Mouse (Mus musculus): ENCODE measurements at regions not wholly inside any gene's neighbourhood (a gene's known extent, or its start where the extent isn't known, plus 50 kb on each side); places are given as distances from the start of the nearest gene placed in this dataset.

GRCm38 (mm10) chr16:21361406-21361805 is 61.5 kb upstream of the Vps8 start:
- 55% methylated on average over 2 of the region's 2 CpGs for WGBS
- Histone ChIP-seq H3K4me3 (ENCODE audit: low read depth, low read length) (no peak overlapping the region), H3K4me2 (ENCODE audit: low read length) (no peak overlapping the region), H3K9me3 (replicated peaks; ENCODE audit: control insufficient read depth, low read length) (no peaks in the 10 kb centered on the region), H3K9ac (ENCODE audit: low read length) (no peak overlapping the region), H3K4me1 (ENCODE audit: control insufficient read depth, insufficient read depth, low read length) (no peaks in the 10 kb centered on the region), H3K27me3 (replicated peaks; ENCODE audit: control insufficient read depth, insufficient read depth, low read length) (no peaks in the 10 kb centered on the region), H3K36me3 (ENCODE audit: control insufficient read depth, insufficient read depth, low read length) (no peaks in the 10 kb centered on the region), H3K27ac (ENCODE audit: low read depth, low read length) (no peak overlapping the region)
- ATAC-seq (no peak), DNase-seq (ENCODE audit: low spot score) (no peak)

GRCm38 (mm10) chr16:21362663-21363367 is 60.1 kb upstream of the Vps8 start:
- Histone ChIP-seq H3K4me2 (ENCODE audit: low read length) (no peak overlapping the region), H3K27ac (ENCODE audit: low read depth, low read length) (no peak overlapping the region), H3K9ac (ENCODE audit: low read length) (no peak overlapping the region), H3K9me3 (replicated peaks; ENCODE audit: control insufficient read depth, low read length) (no peaks in the 10 kb centered on the region), H3K36me3 (ENCODE audit: control insufficient read depth, insufficient read depth, low read length) (no peaks in the 10 kb centered on the region), H3K4me1 (ENCODE audit: control insufficient read depth, insufficient read depth, low read length) (no peaks in the 10 kb centered on the region), H3K4me3 (ENCODE audit: low read depth, low read length) (no peak overlapping the region), H3K27me3 (replicated peaks; ENCODE audit: control insufficient read depth, insufficient read depth, low read length) (no peaks in the 10 kb centered on the region)
- ATAC-seq: peak; percentile 44; the same call in 1 of the 2 replicates
- 54% methylated on average over 12 of the region's 12 CpGs for WGBS
- DNase-seq (ENCODE audit: low spot score): peak; percentile 39

- DNase-seq (ENCODE audit: low spot score) (no peak), ATAC-seq (no peak)
- Histone ChIP-seq H3K4me1 (ENCODE audit: control insufficient read depth, insufficient read depth, low read length) (no peaks in the 10 kb centered on the region), H3K9ac (ENCODE audit: low read length) (no peak overlapping the region), H3K27me3 (replicated peaks; ENCODE audit: control insufficient read depth, insufficient read depth, low read length) (no peaks in the 10 kb centered on the region), H3K4me3 (ENCODE audit: low read depth, low read length) (no peak overlapping the region), H3K36me3 (ENCODE audit: control insufficient read depth, insufficient read depth, low read length) (no peaks in the 10 kb centered on the region), H3K9me3 (replicated peaks; ENCODE audit: control insufficient read depth, low read length) (no peaks in the 10 kb centered on the region), H3K4me2 (ENCODE audit: low read length) (no peak overlapping the region), H3K27ac (ENCODE audit: low read depth, low read length) (no peak overlapping the region)
- WGBS: 30% methylated on average over 8 of the region's 8 CpGs
These were observed 58.0 kb upstream of the Vps8 start for GRCm38 (mm10) chr16:21364885-21365284.

GRCm38 (mm10) chr16:21367449-21367848 is 55.5 kb upstream of the Vps8 start:
- ATAC-seq: 0 out of 2 replicates have a peak, but pooled peaks have one; percentile 42
- no peaks in the 10 kb centered on the region for H3K36me3 ChIP-seq (ENCODE audit: control insufficient read depth, insufficient read depth, low read length)

GRCm38 (mm10) chr16:21368821-21369220 is 54.1 kb upstream of the Vps8 start:
- Histone ChIP-seq H3K36me3 (ENCODE audit: control insufficient read depth, insufficient read depth, low read length) (no peaks in the 10 kb centered on the region), H3K9ac (ENCODE audit: low read length) (no peak overlapping the region), H3K9me3 (replicated peaks; ENCODE audit: control insufficient read depth, low read length) (no peaks in the 10 kb centered on the region), H3K27ac (ENCODE audit: low read depth, low read length) (no peak overlapping the region), H3K27me3 (replicated peaks; ENCODE audit: control insufficient read depth, insufficient read depth, low read length) (no peaks in the 10 kb centered on the region), H3K4me3 (ENCODE audit: low read depth, low read length) (no peak overlapping the region), H3K4me2 (ENCODE audit: low read length) (no peak overlapping the region), H3K4me1 (ENCODE audit: control insufficient read depth, insufficient read depth, low read length) (no peaks in the 10 kb centered on the region)
- WGBS: 92% methylated on average over 1 of the region's 1 CpGs
- DNase-seq (ENCODE audit: low spot score) (no peak), ATAC-seq (no peak)

More at GRCm38 (mm10) chr16:21367449-21367848, 55.5 kb upstream of the Vps8 start:
- WGBS: 32% methylated on average over 8 of the region's 8 CpGs
- Histone ChIP-seq H3K27ac (ENCODE audit: low read depth, low read length) (no peak overlapping the region), H3K9me3 (replicated peaks; ENCODE audit: control insufficient read depth, low read length) (no peaks in the 10 kb centered on the region), H3K27me3 (replicated peaks; ENCODE audit: control insufficient read depth, insufficient read depth, low read length) (no peaks in the 10 kb centered on the region), H3K4me2 (ENCODE audit: low read length) (no peak overlapping the region), H3K4me3 (ENCODE audit: low read depth, low read length) (no peak overlapping the region), H3K4me1 (ENCODE audit: control insufficient read depth, insufficient read depth, low read length) (no peaks in the 10 kb centered on the region), H3K9ac (ENCODE audit: low read length) (no peak overlapping the region)
- peak; percentile 33 for DNase-seq (ENCODE audit: low spot score)

GRCm38 (mm10) chr16:21369569-21370512 is 53.1 kb upstream of the Vps8 start:
- no peak overlapping the region for H3K9ac ChIP-seq (ENCODE audit: low read length)
- H3K4me1 ChIP-seq (ENCODE audit: control insufficient read depth, insufficient read depth, low read length): no peaks in the 10 kb centered on the region
- DNase-seq (ENCODE audit: low spot score): no peak
- H3K4me2 ChIP-seq (ENCODE audit: low read length): no peak overlapping the region
- H3K36me3 ChIP-seq (ENCODE audit: control insufficient read depth, insufficient read depth, low read length): no peaks in the 10 kb centered on the region
- H3K27ac ChIP-seq (ENCODE audit: low read depth, low read length): no peak overlapping the region
- ATAC-seq: no peak
- no peaks in the 10 kb centered on the region for H3K9me3 ChIP-seq (replicated peaks; ENCODE audit: control insufficient read depth, low read length)
- H3K27me3 ChIP-seq (replicated peaks; ENCODE audit: control insufficient read depth, insufficient read depth, low read length): no peaks in the 10 kb centered on the region
- WGBS: 59% methylated on average over 12 of the region's 12 CpGs
- H3K4me3 ChIP-seq (ENCODE audit: low read depth, low read length): no peak overlapping the region
